Mouse (Mus musculus) granulocyte monocyte progenitor cell, adult 5-6 weeks (primary cell): ENCODE results near the gene Fndc7. TPM values are rescaled to one million over a fixed set of nuclear protein-coding genes. Genes with fewer than 3 reads are reported as not detected.
A peak's percentile ranks its signal among the peaks of the same experiment; 100 is the strongest.
"Not testable (repeated sequence)": the region's sequence is repeated elsewhere in the genome, so short reads cannot be mapped to it uniquely, and the experiment has no call there.

ENCODE experiments used
- ATAC-seq: replicated peaks from 2 replicates; pipeline ENCODE4 v1.8.0; 2016; ENCODE audit warnings: mild to moderate bottlenecking, moderate TSS enrichment, inconsistent platforms; ENCODE audit not compliant: poor library complexity, severe bottlenecking
- total RNA-seq, 2 experiments: library from RNA; stranded (forward) in 1 of 2; stranded (reverse) in 1 of 2; fragments of 200-712, 200-1000 nt in 1 of 2; fragments of >200 nt in 1 of 2; fragmentation: Nextera tagmentation in 1 of 2; gene quantifications; 2 replicates each; pipeline ENCODE4 v1.2.3; 2014 to 2017

The Fndc7 gene
- total RNA-seq, 2 experiments from 2014 or later, result 0.05 TPM; not detected in 1

- ATAC-seq, result no peak
These were observed 2.3 kb upstream of the Fndc7 start for GRCm38 (mm10) chr3:108892080-108892479.

GRCm38 (mm10) chr3:108887618-108887975 is 2.2 kb downstream of the Fndc7 start:
- no peak for ATAC-seq

- no peak for ATAC-seq
These were observed 2.7 kb downstream of the Fndc7 start for GRCm38 (mm10) chr3:108886934-108887617.

GRCm38 (mm10) chr3:108885686-108886530 is 3.9 kb downstream of the Fndc7 start:
- peak; percentile 73 for ATAC-seq

GRCm38 (mm10) chr3:108884706-108885289 is 5.0 kb downstream of the Fndc7 start:
- peak; percentile 59 for ATAC-seq

GRCm38 (mm10) chr3:108883067-108883466 is 6.7 kb downstream of the Fndc7 start:
- ATAC-seq, result no peak

- ATAC-seq, result not testable (repeated sequence)
These were observed 7.9 kb downstream of the Fndc7 start for GRCm38 (mm10) chr3:108881873-108882272.

GRCm38 (mm10) chr3:108880544-108881507 is 9.0 kb downstream of the Fndc7 start:
- peak; percentile 47 for ATAC-seq

- no peak for ATAC-seq
These were observed 9.9 kb downstream of the Fndc7 start for GRCm38 (mm10) chr3:108879836-108880435.

- ATAC-seq, result no peak
These were observed 10.7 kb downstream of the Fndc7 start for GRCm38 (mm10) chr3:108879129-108879528.

- ATAC-seq, result no peak
These were observed 19.2 kb downstream of the Fndc7 start for GRCm38 (mm10) chr3:108870631-108871030.

- ATAC-seq, result no peak
These were observed 22.4 kb downstream of the Fndc7 start for GRCm38 (mm10) chr3:108867449-108867848.

- ATAC-seq, result no peak
These were observed 24.1 kb downstream of the Fndc7 start for GRCm38 (mm10) chr3:108865676-108866075.

GRCm38 (mm10) chr3:108865129-108865528 is 24.7 kb downstream of the Fndc7 start:
- peak; percentile 79 for ATAC-seq

- ATAC-seq, result no peak
These were observed 26.7 kb downstream of the Fndc7 start for GRCm38 (mm10) chr3:108863091-108863490.

- ATAC-seq, result not testable (repeated sequence)
These were observed 27.5 kb downstream of the Fndc7 start for GRCm38 (mm10) chr3:108862282-108862681.

- ATAC-seq, result no peak
These were observed 29.0 kb downstream of the Fndc7 start for GRCm38 (mm10) chr3:108860786-108861185.

- ATAC-seq, result peak; percentile 27
These were observed 31.5 kb downstream of the Fndc7 start for GRCm38 (mm10) chr3:108858231-108858770.

GRCm38 (mm10) chr3:108857714-108858113 is 32.1 kb downstream of the Fndc7 start:
- ATAC-seq, result no peak
